Mouse (Mus musculus) fat pad, adult 2 months (tissue): Measurements from ENCODE around the gene B4galnt3.

Source experiments
- DNase-seq: peaks from one replicate; pipeline ENCODE4 v3.0.0-alpha.2; 2011; ENCODE audit warnings: low read depth, low spot score; ENCODE audit errors: extremely low read depth

The B4galnt3 gene

DNA sequence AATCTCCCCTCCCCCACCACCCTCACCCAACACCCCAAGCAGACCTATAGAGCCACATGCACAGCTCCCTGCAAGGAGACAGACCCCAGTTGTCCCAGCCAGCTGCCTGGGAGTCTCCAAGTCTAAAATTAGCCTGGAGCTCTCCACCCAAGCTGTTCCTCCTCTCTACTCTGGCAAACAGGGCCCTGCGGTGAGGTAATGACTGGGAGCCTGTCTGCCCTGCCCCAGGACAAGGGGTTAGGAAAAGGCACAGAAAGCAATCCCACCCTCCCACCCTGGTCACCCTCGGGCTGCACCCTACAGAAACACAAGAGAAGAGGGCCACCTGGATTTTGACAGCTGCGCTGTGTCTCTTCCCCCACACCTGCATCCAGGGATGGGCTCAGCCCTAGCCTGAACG, 19.5 kb downstream of the B4galnt3 start:
- DNase-seq, result no peak

- DNase-seq, result no peak
Observed at GRCm38 (mm10) chr6:120274181-120274580, 20.2 kb downstream of the B4galnt3 start.

- DNase-seq, result no peak
Observed at GRCm38 (mm10) chr6:120264151-120264550, 30.2 kb downstream of the B4galnt3 start.

GRCm38 (mm10) chr6:120263608-120264007, 30.8 kb downstream of the B4galnt3 start:
- no peak for DNase-seq

DNA sequence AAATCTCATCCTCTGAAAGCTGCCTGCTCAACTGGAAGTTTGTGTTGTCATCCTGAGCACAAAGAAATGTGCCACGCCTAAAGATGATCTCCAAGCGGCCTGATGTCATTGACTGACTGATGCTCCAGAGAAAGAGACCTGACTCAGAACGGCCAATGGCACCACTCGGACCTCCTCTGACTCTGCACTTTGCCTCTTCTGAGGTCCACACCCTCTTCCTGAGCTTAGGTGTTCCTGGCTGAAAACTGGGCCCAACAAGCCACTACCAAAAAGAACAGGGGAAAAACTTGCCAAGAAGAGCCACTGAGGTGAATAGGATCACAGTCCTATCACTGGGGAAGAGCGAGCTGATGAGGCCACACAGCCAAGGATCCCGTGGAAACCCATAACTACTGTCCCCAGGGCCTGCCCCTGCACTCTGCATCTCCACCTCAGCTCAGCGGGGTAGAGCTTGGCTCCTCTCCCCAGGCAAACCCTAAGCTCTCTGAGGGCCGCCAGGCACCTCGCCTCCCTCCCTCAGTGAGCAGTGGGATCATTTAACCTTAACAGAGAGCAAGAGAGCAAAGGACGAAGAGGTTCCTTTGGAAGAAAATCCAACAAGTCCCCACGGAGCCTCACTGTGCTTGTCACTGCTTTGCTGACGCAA, 31.4 kb downstream of the B4galnt3 start:
- no peak for DNase-seq

GRCm38 (mm10) chr6:120259481-120259880, 34.9 kb downstream of the B4galnt3 start:
- no peak for DNase-seq

DNA sequence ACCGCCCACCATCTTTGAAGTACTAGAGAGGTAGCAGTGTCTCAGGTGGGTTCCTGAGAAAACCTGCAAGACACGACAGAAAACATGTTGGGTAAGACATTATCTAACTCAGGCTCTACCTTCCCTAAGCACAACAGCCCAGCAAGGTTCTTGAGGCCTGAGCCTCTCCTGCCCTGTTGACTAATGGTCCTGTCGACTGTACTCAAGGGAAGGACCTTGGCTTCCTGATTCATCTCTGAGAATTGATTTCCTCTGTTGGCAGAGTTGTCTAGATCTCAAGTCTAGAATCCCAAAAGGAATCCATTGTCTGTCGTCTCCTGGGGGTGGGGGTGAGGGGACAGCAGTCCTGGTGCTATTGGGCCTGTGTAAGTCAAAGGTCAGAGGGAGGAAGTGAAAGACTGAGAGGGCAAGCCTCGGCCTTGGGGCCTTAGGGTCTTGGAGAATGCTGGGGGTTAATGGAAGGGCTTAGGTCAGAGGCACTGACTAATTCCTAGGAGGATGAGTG, 37.9 kb downstream of the B4galnt3 start:
- DNase-seq, result no peak

GRCm38 (mm10) chr6:120255701-120256100, 38.7 kb downstream of the B4galnt3 start:
- no peak for DNase-seq

- DNase-seq, result no peak
Observed at GRCm38 (mm10) chr6:120255144-120255543, 39.2 kb downstream of the B4galnt3 start.

DNA sequence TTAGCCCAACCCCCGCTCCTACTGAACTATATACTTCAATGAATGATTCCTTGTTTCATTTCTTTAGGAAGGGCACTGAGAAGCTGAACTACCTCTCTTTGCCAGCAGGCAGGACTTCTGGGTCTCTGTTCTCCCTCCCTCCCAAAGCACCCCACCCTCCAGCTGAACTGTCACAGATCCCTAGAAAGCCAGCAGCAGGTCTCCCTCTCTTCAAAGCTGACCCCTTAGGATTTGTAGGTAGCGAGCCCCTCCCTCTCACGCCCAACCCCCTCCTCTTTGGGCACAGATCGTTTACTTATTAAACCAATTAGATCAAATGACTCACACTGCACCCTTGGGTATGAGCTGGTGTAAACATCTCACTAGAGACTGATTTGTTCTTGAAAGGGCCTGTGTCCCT, 39.7 kb downstream of the B4galnt3 start:
- DNase-seq, result no peak

DNA sequence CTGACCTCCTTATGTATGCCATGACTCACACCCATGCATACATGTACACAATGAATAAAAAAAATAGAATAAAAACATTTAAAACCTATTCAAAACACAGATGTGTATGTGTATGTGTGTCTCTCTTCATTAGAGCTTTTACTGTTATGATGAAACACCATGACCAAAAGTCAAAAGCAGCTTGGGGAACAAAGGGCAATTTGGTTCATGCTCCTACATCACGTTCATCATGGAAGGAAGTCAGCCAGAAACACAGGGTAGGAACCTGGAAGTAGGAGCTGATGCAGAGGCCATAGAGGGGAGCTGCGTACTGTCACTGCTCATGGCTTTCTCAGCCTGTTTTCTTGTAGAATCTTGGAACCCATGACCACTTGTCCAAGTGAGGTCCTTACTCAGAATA, 41.6 kb downstream of the B4galnt3 start:
- no peak for DNase-seq

- DNase-seq, result no peak
Observed at GRCm38 (mm10) chr6:120251010-120251409, 43.3 kb downstream of the B4galnt3 start.

- DNase-seq, result no peak
Observed at GRCm38 (mm10) chr6:120249831-120250230, 44.5 kb downstream of the B4galnt3 start.

DNA sequence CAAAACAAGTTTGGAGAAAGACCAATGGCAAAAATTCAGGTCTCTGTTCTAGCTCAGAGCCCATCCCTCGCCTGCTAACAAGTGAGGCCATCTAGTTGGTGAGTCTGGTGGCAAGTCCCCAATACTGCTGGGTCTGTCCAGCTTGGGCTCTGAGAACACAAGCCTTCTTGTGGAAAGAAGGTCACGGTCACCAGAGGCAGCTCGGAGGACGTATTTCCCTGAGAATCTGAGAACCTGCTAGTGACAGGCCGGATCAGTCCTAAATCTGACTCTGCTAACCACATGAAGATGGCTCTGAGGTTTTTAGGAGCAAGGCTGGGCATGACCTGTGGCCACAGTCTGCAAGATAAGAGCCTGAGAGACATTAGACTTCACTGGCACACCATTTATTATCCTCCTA, 47.7 kb downstream of the B4galnt3 start:
- DNase-seq, result no peak

DNA sequence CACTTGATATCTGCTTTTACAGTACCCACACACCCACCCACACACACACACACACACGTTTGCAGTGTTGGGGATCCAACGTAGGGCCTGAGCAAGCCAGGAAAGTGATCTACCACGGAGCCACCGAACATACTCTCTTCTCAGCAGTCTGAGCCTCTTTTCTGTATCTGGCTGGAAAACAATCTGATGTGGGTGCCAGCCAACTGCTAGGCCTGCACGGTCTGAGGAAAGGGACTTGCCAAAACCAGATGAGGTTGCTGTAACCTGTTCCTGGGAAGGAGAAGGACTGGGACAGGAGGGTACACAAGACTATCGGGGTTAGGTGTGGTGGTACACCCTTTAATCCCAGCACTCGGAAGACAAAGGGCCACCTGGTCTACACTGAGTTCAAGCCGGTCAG, 51.1 kb downstream of the B4galnt3 start:
- no peak for DNase-seq

- DNase-seq, result no peak
Observed at GRCm38 (mm10) chr6:120242530-120242929, 51.8 kb downstream of the B4galnt3 start.

DNA sequence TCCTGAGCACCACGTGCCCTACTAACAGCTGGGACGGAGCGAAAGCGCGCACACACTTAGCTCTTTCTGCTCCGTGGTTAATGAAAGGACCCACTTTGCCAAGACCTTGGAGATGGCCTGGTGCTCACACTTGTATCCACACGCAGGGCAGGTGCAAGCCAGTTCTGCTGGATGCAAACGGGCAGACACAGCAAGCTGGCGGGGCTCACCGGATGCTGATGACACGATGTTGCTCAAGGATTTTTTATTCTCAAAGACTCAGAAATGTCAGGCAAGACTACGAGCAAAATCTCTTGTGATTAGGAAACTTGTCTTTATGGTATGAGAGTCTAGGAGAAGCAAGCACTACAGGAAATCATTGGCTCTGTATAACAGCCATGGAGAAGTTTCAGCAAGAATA, 52.9 kb downstream of the B4galnt3 start:
- no peak for DNase-seq

GRCm38 (mm10) chr6:120240461-120240860, 53.9 kb downstream of the B4galnt3 start:
- DNase-seq, result no peak

GRCm38 (mm10) chr6:120235874-120236273, 58.5 kb downstream of the B4galnt3 start:
- no peak for DNase-seq

GRCm38 (mm10) chr6:120232885-120233284, 61.5 kb downstream of the B4galnt3 start:
- DNase-seq, result no peak

DNA sequence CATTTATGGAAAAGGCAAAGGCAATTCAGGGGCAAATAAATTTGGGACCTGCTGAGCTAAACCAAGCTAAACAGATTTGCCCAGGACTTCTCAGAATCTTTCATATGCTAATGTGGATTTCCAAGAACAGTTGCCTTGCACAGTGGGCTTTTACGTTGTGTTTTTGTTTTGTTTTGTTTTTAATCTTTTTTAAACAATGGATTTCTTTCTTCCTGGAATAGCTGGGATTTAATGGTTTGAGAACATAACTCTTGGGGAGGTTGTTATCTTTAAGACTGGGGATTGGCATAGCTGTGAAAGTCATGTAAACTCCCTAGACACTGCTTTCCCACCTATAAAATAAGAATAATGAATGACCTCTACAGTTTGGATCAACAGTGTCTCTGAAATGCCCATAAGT, 63.9 kb downstream of the B4galnt3 start:
- no peak for DNase-seq

- DNase-seq, result no peak
Observed at GRCm38 (mm10) chr6:120229806-120230205, 64.6 kb downstream of the B4galnt3 start.

DNA sequence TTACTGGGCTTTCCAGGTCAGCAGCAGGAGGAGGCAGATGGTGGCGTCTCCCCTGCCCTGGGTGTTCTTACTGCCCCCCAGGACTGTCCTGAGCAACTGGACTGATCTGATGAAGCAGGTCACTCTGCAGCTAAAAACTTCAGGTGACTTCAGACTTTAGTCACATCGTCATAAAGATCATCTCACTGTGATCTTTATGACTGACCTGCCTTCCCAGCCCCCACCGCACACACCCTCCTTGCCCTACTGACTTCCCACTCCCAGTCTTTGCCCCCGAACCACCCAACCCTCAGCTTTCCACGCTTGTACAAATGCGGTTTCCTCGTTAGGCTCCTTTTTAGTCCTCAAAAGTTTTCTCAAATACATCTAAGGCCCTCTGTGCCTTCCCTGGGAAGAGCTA, 67.3 kb downstream of the B4galnt3 start:
- DNase-seq, result no peak
